Mouse (Mus musculus): ENCODE measurements at regions not wholly inside any gene's neighbourhood (a gene's known extent, or its start where the extent isn't known, plus 50 kb on each side); places are given as distances from the start of the nearest gene placed in this dataset.

DNA sequence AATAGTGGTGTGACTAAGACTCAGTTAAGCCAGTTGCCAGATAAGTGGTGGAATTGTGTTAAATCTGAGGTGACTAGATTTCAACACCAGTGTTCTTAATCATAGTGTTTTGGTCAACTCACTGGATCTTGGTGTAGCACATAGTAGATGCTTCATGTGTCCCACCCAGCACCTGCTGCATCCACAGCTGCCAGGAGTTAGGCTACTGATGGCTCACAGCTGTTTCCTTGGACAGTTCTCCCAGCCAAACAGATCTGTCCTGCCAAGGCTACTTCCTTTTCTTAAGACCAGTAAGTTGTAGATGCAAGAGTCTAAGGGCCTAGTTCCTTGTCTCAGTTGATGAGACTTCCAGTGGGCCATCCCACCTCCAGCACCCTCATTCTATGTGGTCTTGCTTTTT, 82.9 kb upstream of the Gm15217 start:
- no peak for TF ChIP-seq CTCF (conservative IDR thresholded peaks at IDR 0.05; ENCODE audit: insufficient read depth, insufficient read length, low read depth, low read length)
- TF ChIP-seq POLR2A (IDR thresholded peaks at IDR 0.05; ENCODE audit: low read depth, low read length) = no peak

Measured in kidney, adult 2 months (tissue).